Mouse (Mus musculus) liver, embryonic 14.5 days (tissue): ENCODE data around the gene Ssh3.

ENCODE experiments used
- CTCF ChIP-seq: IDR thresholded peaks from 2 replicates; pipeline ENCODE4 v1.5.1; 2016; ENCODE audit warnings: antibody characterized with exemption, low read depth, control low read depth
- EP300 ChIP-seq: IDR thresholded peaks from 2 replicates; pipeline ENCODE4 v1.6.1; 2016; ENCODE audit warnings: antibody characterized with exemption, low read depth

DNA sequence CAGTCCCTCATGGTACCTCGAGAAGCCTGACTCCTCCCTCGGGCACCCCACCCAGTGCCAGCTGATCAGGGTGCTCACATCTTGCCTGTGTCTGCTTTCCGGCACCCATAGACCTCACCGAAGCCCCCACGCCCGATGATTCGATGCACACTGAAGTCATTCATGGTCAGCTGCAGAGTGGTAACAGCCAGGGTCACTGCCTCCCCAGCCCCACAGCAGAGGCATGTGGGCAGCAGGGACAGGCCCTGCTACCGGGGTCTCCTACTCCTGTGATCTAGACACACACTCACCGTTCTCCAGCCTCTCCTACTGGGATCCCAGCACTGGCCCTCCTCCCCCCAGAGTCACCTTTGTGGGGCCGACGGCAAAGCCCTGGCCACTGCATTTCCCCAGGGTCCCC lies 22.2 kb upstream of the Ssh3 start:
- TF ChIP-seq CTCF (no peak), EP300 (no peak)
